18 mouse cellular contexts compared by ENCODE assay signal in the genomic region with DNA sequence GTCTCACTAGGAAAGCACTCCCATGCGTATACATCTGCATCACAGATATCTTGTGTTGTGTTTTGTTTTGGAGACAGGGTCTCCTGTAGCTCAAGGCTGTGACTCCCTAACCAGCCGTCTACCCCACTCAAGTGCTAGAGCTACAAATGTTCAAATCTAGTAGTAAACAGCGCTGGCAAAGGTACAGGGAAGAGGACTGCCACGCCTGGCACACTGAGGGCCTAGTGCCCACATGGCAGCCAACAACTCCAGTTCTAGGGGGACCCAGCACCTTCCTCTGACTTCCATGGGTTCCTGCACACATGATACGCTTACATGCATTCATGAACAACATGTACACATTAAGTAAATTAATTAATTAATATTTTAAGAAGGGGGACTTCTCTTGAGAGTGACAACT. TPM values are rescaled to one million over a fixed set of nuclear protein-coding genes. Genes with fewer than 3 reads are reported as not detected.
"Had no signal": no experiment of that assay in that cellular context is flagged by ENCODE, and none has a peak within 500 bp of the region (broad histone marks: within the 10 kb centered on the region; RNA-seq: fewer than 3 reads in every experiment).

No protein-coding gene starts in this region.

- DNase-seq: gastrocnemius, postnatal 14 days; gastrocnemius, postnatal 36 days; heart, adult 18-20 months; heart, postnatal 10 days; heart, postnatal 36 days; kidney, adult 11 months; kidney, adult 2 months; kidney, adult 9 months; kidney, postnatal 14 days; kidney, postnatal 36 days; layer of hippocampus, adult 9-11 months; layer of hippocampus, postnatal 36 days; left cerebral cortex, postnatal 4 days had no signal

RNA-seq across cellular contexts. Expression of gene Rhov, which starts 21.2 kb away (rescaled TPM):
- total RNA-seq: gastrocnemius, adult 18-20 months; gastrocnemius, adult 8-10 months; gastrocnemius, postnatal 14 days; gastrocnemius, postnatal 36 days; heart, adult 18-20 months; heart, adult 8-10 months; heart, postnatal 10 days; heart, postnatal 36 days; hematopoietic stem cell, adult 5-6 weeks; liver, adult 2 months had no signal

RNA-seq across cellular contexts. Expression of gene Spint1, which starts 55.1 kb away (rescaled TPM):
- total RNA-seq: gastrocnemius, adult 18-20 months; heart, postnatal 10 days; heart, postnatal 36 days had no signal
